Mouse (Mus musculus): ENCODE measurements around the gene Entpd6.

- TF ChIP-seq CTCF (IDR thresholded peaks at IDR 0.05; ENCODE audit: low read depth) = no peak
- no peak for TF ChIP-seq EP300 (optimal IDR thresholded peaks at IDR 0.05)
Measured at GRCm38 (mm10) chr2:150768678-150769077, 19.8 kb downstream of the Entpd6 start.
